Mouse (Mus musculus) G1E (cell line): Measurements from ENCODE around the gene Zfp213.

Experiments
- CTCF ChIP-seq: IDR thresholded peaks from 2 replicates; pipeline ENCODE4 v1.5.1; 2012; ENCODE audit warnings: low read depth, low read length, inconsistent platforms, mixed read lengths
- GATA1 ChIP-seq: IDR thresholded peaks from 2 replicates; pipeline ENCODE4 v1.6.1; 2012; ENCODE audit warnings: borderline replicate concordance, low read length, inconsistent platforms, mixed read lengths
- GATA2 ChIP-seq: IDR thresholded peaks from 2 replicates; pipeline ENCODE4 v1.6.1; 2012; ENCODE audit warnings: low read depth, low read length, inconsistent platforms, borderline replicate concordance

GRCm38 (mm10) chr17:23603542-23603941, 39.5 kb upstream of the Zfp213 start:
- TF ChIP-seq CTCF (peak; percentile 42; the same call in 1 of the 2 replicates), GATA1 (no peak), GATA2 (no peak)
